ENCODE assay signal across 20 mouse cellular contexts in the genomic region with DNA sequence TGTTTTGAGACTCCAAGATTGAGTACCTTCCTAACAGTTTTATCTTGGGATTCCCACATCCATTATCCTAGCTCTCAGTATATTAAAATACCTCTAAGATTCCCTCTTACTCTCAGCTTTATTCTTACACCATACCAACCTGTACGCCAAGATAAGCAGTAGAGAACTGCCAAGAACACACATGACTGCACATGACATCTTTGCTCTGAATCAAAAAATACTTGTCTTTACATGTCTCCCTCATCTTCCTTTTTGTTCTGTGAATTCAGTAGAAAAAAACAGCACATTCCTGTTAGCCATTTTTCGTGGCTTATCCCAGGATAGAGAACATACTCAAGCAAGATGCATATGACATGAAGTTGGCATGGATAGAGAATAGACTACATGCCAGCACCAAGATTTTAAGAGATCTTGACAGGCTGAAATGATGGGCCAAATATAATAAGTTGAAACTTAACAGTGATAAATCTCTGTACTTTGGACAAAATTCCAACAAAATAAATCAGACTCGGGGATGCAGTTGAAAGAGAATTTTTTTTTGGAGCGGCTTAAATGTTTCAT.
DNase-seq lines count a peak whose midpoint lies in the region; ATAC-seq lines count a peak whose summit lies in the region.
"Had no signal": no experiment of that assay in that cellular context is flagged by ENCODE, and none has a peak within 500 bp of the region (broad histone marks: within the 10 kb centered on the region; RNA-seq: fewer than 3 reads in every experiment).

No protein-coding gene starts in this region.

- ATAC-seq in frontal cortex, adult (ENCODE audit: low TSS enrichment): 0 out of 2 replicates have a peak, but pooled peaks have one; percentile 34
- ATAC-seq: activated CD4-positive, CD25-positive, alpha-beta regulatory T cell, adult 4 months; intestine, postnatal 0 days; midbrain, embryonic 15.5 days had no signal

- no peak for DNase-seq in frontal cortex, postnatal 36 days (ENCODE audit: low spot score in 2 of 2)
- peak; percentile 5 for DNase-seq in retina, postnatal 1 day
- no peak for DNase-seq in retina, embryonic 14.5 days (ENCODE audit: low spot score)
- peak; percentile 26 for DNase-seq in fibroblast of lung, adult 2 months (ENCODE audit: low read depth)
- DNase-seq in adrenal gland, postnatal 36 days: no peak
- DNase-seq in embryo, embryonic 11 days: no peak
- DNase-seq: adrenal gland, adult 8-10 months; cerebellum, adult 11 months; cerebellum, adult 9-11 months; gastrocnemius, postnatal 36 days; liver, embryonic 13.5 days; lung, adult 2 months; lung, postnatal 36 days; right cerebral cortex, adult 18-20 months; thymus, adult 18-20 months; thymus, postnatal 36 days had no signal

Comparison
In these comparisons a context has a peak if more than half of its experiments do, and no peak if none do; other contexts are left out.
1. DNase-seq: peak in retina, postnatal 1 day (single experiment) and fibroblast of lung, adult 2 months (single experiment); none in frontal cortex, postnatal 36 days (0 of 2), retina, embryonic 14.5 days (single experiment), adrenal gland, postnatal 36 days (0 of 2) and embryo, embryonic 11 days (single experiment).